Mouse (Mus musculus) frontal cortex, adult (tissue): ENCODE results near the gene Galnt16.

Experiments
- ATAC-seq: cut with Nextera tagmentation; 2 replicates; pipeline ENCODE4 v1.9.2; 2017; ENCODE audit warnings: mild to moderate bottlenecking, moderate library complexity, mixed read lengths; ENCODE audit not compliant: low TSS enrichment

Galnt16 gene

GRCm38 (mm10) chr12:80530630-80531029, 12.6 kb downstream of the Galnt16 start:
- no peak for ATAC-seq

GRCm38 (mm10) chr12:80531585-80531984, 13.5 kb downstream of the Galnt16 start:
- ATAC-seq, result no peak

- no peak for ATAC-seq
Measured at GRCm38 (mm10) chr12:80533876-80534275, 15.8 kb downstream of the Galnt16 start.

DNA sequence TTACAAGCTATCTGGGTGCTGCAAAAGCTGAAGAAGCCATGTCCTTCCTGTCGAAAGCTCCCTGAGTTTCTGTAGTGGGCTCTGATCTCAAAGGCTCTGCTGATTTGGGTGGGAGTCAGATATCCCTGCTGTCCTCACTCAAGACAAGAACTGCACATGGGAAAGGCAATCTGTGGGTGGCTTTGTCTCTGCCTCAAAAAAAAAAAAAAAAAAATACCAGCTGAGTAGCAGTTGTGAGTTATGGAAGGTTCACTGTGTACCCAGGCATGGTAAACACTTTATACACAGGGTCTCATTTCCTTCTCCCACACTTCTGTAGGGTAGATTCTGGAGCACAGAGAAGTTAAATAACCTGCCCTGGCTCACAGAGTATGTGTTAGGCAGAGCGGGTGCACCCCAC, 19.2 kb downstream of the Galnt16 start:
- ATAC-seq, result peak; percentile 57

DNA sequence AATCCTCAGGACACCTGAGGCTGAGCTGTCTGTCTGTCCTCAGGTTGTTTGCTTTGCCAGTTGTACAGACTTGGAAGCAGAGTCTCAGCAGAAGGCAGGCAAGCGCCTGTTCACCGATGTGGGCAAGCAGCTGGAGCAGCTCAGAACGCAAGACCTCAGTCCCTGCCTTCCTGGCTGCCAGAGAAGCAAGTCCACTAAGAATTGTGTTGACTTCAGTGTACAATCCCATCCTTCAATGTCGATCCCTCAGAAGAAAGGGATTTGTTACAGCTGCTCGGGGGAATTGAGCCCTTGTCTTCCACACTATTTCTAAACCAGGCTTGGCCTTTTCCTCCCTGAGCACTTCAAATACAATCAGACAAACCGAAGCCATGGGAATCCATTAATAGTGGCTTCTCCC, 20.2 kb downstream of the Galnt16 start:
- no peak for ATAC-seq

GRCm38 (mm10) chr12:80545310-80545709, 27.2 kb downstream of the Galnt16 start:
- peak; percentile 90 for ATAC-seq

DNA sequence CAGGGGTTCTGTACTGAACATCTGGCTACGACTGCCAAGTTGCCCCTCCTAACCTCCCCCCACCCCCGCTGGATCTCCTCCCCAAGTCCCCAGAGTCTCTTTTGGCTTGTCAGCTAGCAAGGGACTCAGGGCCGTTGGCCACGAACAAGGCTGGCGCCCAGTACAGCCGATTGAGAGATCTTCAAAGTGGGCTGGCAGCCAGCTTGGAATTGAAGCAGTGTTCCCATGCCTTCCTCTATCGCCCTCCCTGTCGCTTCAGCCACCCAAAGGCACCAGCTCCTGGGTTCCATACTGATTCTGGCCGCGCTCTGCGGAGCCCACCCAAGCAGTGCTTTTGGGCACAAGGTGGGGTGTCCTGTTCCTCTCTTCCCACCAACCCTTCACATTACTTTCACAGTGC, 31.6 kb downstream of the Galnt16 start:
- ATAC-seq, result no peak

GRCm38 (mm10) chr12:80553157-80553556, 35.1 kb downstream of the Galnt16 start:
- no peak for ATAC-seq

- no peak for ATAC-seq
Measured at GRCm38 (mm10) chr12:80554312-80554711, 36.2 kb downstream of the Galnt16 start.

GRCm38 (mm10) chr12:80561904-80562303, 43.8 kb downstream of the Galnt16 start:
- ATAC-seq, result no peak

- no peak for ATAC-seq
Measured at GRCm38 (mm10) chr12:80562793-80563192, 44.7 kb downstream of the Galnt16 start.

- ATAC-seq, result no peak
Measured at GRCm38 (mm10) chr12:80564990-80565389, 46.9 kb downstream of the Galnt16 start.

DNA sequence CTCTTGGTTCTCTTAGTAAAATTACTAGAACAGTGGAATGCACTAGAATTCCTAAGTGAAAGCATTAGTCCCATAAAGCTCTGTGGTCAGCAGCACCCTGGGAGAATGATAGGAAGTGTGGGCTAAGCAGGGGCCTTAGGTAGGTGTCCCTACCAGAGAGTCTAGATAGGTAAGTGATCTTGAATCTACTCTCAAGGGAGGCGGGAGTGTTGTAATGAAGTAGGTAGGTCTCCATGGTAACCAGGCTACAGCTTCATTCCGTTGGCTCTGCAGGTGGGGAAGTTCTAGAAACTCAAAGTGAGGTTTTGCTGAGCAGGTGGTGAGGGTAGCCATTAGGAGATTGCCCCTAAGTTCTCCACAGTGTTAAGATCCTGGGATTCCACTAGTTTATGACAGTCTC, 47.7 kb downstream of the Galnt16 start:
- ATAC-seq, result no peak

DNA sequence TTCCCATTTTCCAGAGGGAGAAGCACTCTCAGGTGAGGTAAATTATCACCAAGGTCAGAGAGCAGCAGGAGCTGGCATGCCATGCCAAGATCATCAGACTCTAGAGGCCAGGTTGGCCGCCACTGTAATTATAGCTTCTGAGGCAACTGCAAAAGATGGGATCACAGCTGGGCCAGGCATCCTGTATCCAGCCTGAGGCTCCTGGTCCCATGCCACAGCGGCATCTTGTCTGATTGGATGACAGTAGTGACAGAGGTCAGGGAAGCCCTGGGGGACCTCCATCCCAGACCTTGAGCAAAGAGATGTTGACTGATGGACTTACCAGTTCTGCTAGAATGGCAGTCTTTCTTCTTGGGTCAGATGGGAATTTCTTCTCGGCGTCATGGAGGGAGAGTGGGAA, 48.4 kb downstream of the Galnt16 start:
- ATAC-seq, result no peak

DNA sequence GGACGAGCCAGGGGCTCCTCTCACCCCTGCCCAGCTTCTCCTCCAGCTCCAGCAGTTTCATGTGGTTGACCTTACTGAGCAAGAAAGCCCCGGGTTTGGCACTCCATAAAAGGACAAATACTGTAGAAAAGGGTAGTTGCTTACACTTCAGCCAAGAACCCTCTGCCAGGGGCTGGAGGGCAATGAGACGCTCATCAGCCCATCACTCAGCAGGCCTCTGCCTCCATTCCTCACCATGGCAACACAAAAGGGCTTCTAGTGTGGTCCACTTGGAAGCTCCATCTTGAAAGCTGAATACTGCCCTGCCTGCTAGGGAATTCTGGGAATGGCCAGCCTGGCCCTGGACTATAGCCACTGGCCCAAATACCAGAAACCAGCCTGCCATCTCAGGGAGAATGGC, 49.3 kb downstream of the Galnt16 start:
- ATAC-seq, result peak; percentile 59

DNA sequence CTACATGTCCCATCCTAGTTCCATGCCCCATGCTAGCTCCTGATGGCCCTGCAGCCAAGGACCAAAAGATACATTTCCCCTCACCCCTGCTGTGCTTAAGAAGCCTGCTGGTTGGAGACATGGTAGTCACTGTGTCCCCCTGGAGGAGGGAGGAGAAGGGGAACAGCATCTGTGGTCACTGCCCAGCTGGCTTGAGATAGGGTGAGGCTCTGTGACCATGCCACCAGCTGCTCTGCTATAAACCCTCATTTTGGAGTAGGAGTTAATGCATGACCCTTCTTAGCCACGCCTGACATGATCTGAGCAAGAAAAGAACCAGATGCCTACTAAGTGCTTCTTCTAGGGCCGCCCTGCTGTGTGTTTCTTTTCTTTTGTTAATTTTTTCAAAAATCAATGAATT, 51.5 kb downstream of the Galnt16 start:
- no peak for ATAC-seq

- peak; percentile 47 for ATAC-seq
Measured at GRCm38 (mm10) chr12:80574318-80574717, 56.2 kb downstream of the Galnt16 start.

GRCm38 (mm10) chr12:80574825-80575371, 56.8 kb downstream of the Galnt16 start:
- ATAC-seq, result peak; percentile 89

- no peak for ATAC-seq
Measured at GRCm38 (mm10) chr12:80577049-80577448, 59.0 kb downstream of the Galnt16 start.

- no peak for ATAC-seq
Measured at GRCm38 (mm10) chr12:80581357-80581756, 63.3 kb downstream of the Galnt16 start.

GRCm38 (mm10) chr12:80584973-80585372, 66.9 kb downstream of the Galnt16 start:
- peak; percentile 55; the same call in 1 of the 2 replicates for ATAC-seq

DNA sequence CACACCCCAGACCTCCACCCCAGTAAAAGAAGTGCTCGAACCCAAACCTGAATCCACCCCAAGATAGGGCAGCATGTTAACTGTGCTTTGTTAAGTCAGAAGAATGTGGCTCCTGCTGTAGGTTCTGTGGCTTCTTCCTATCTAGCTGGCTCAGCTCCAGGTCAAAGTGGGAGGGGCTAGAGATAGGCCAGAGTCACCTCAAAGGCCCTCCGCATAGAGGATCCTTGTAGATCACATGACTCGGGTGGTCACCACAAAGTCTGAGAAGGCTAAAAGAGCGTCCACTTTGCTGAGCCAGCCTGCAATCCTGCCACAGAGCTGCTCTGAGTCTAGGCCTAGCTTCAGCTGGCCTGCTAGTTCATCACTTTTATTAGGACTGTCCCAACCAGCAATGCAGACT, 76.1 kb downstream of the Galnt16 start:
- no peak for ATAC-seq

GRCm38 (mm10) chr12:80594781-80595180, 76.7 kb downstream of the Galnt16 start:
- ATAC-seq, result no peak

GRCm38 (mm10) chr12:80595566-80595965, 77.5 kb downstream of the Galnt16 start:
- no peak for ATAC-seq
